Mouse (Mus musculus): ENCODE data around the gene Thap8. TPM values are rescaled to one million over a fixed set of nuclear protein-coding genes. Genes with fewer than 3 reads are reported as not detected.
A peak's percentile ranks its signal among the peaks of the same experiment; 100 is the strongest.

Gene Thap8
- polyA plus RNA-seq, 1 experiment from 2014 or later: 0.26 TPM

GRCm38 (mm10) chr7:30282740-30283139, 2.8 kb downstream of the Thap8 start:
- 72% methylated on average over 7 of the region's 7 CpGs for WGBS
- Histone ChIP-seq H3K4me2 (no peak overlapping the region), H3K9ac (no peak overlapping the region), H3K4me1 (ENCODE audit: insufficient read depth) (peaks cover 4% of the 10 kb centered on the region; the same call in 1 of the 2 replicates), H3K4me3 (ENCODE audit: low read depth, low read length) (no peak overlapping the region), H3K9me3 (ENCODE audit: low read depth, low read length) (no peaks in the 10 kb centered on the region), H3K27ac (ENCODE audit: low read depth) (no peak overlapping the region), H3K27me3 (ENCODE audit: insufficient read depth, low read length) (no peaks in the 10 kb centered on the region), H3K36me3 (ENCODE audit: insufficient read depth) (no peaks in the 10 kb centered on the region)
- TF ChIP-seq CTCF (IDR thresholded peaks at IDR 0.05; ENCODE audit: low read depth): no peak
- DNase-seq (no peak), ATAC-seq (ENCODE audit: insufficient read depth) (no peak)

- H3K27ac ChIP-seq (ENCODE audit: low read depth): no peak overlapping the region
- no peak for TF ChIP-seq CTCF (IDR thresholded peaks at IDR 0.05; ENCODE audit: low read depth)
- WGBS: 54% methylated on average over 8 of the region's 8 CpGs
- ATAC-seq (ENCODE audit: insufficient read depth) (no peak), DNase-seq (peak; percentile 37)
- H3K4me2 ChIP-seq: no peak overlapping the region
- no peaks in the 10 kb centered on the region for H3K36me3 ChIP-seq (ENCODE audit: insufficient read depth)
- no peak overlapping the region for H3K9ac ChIP-seq
- H3K4me3 ChIP-seq (ENCODE audit: low read depth, low read length): no peak overlapping the region
- peaks cover 5% of the 10 kb centered on the region; the same call in 1 of the 2 replicates for H3K4me1 ChIP-seq (ENCODE audit: insufficient read depth)
- no peaks in the 10 kb centered on the region for H3K9me3 ChIP-seq (ENCODE audit: low read depth, low read length)
- no peaks in the 10 kb centered on the region for H3K27me3 ChIP-seq (ENCODE audit: insufficient read depth, low read length)
Observed at GRCm38 (mm10) chr7:30286701-30287410, 7.0 kb downstream of the Thap8 start.

GRCm38 (mm10) chr7:30288046-30288445, 8.2 kb downstream of the Thap8 start:
- no peaks in the 10 kb centered on the region for H3K9me3 ChIP-seq (ENCODE audit: low read depth, low read length)
- WGBS: 62% methylated on average over 6 of the region's 6 CpGs
- TF ChIP-seq CTCF (IDR thresholded peaks at IDR 0.05; ENCODE audit: low read depth): no peak

GRCm38 (mm10) chr7:30289071-30289713, 9.3 kb downstream of the Thap8 start:
- DNase-seq: no peak
- no peaks in the 10 kb centered on the region for H3K9me3 ChIP-seq (ENCODE audit: low read depth, low read length)
- peaks cover 5% of the 10 kb centered on the region; the same call in 1 of the 2 replicates for H3K4me1 ChIP-seq (ENCODE audit: insufficient read depth)
- H3K9ac ChIP-seq: no peak overlapping the region
- ATAC-seq (ENCODE audit: insufficient read depth): no peak
- WGBS: 61% methylated on average over 7 of the region's 7 CpGs
- TF ChIP-seq CTCF (IDR thresholded peaks at IDR 0.05; ENCODE audit: low read depth): no peak
- H3K4me2 ChIP-seq: no peak overlapping the region
- H3K36me3 ChIP-seq (ENCODE audit: insufficient read depth): 0 out of 2 replicates have a peak, but pooled peaks cover 3% of the 10 kb centered on the region
- H3K4me3 ChIP-seq (ENCODE audit: low read depth, low read length): no peak overlapping the region
- H3K27ac ChIP-seq (ENCODE audit: low read depth): no peak overlapping the region
- no peaks in the 10 kb centered on the region for H3K27me3 ChIP-seq (ENCODE audit: insufficient read depth, low read length)

More at GRCm38 (mm10) chr7:30288046-30288445, 8.2 kb downstream of the Thap8 start:
- Histone ChIP-seq H3K4me2 (no peak overlapping the region), H3K9ac (no peak overlapping the region), H3K27me3 (ENCODE audit: insufficient read depth, low read length) (no peaks in the 10 kb centered on the region), H3K36me3 (ENCODE audit: insufficient read depth) (no peaks in the 10 kb centered on the region), H3K27ac (ENCODE audit: low read depth) (no peak overlapping the region), H3K4me3 (ENCODE audit: low read depth, low read length) (no peak overlapping the region), H3K4me1 (ENCODE audit: insufficient read depth) (peaks cover 5% of the 10 kb centered on the region; the same call in 1 of the 2 replicates)
- ATAC-seq (ENCODE audit: insufficient read depth) (no peak), DNase-seq (no peak)

- H3K27me3 ChIP-seq (ENCODE audit: insufficient read depth, low read length): no peaks in the 10 kb centered on the region
- no peak overlapping the region for H3K4me2 ChIP-seq
- WGBS: 45% methylated on average over 10 of the region's 10 CpGs
- no peaks in the 10 kb centered on the region for H3K9me3 ChIP-seq (ENCODE audit: low read depth, low read length)
- DNase-seq (peak; percentile 13), ATAC-seq (ENCODE audit: insufficient read depth) (0 out of 2 replicates have a peak, but pooled peaks have one; percentile 25)
- no peak overlapping the region for H3K27ac ChIP-seq (ENCODE audit: low read depth)
- H3K4me1 ChIP-seq (ENCODE audit: insufficient read depth): peaks cover 5% of the 10 kb centered on the region; the same call in 1 of the 2 replicates
- H3K36me3 ChIP-seq (ENCODE audit: insufficient read depth): 0 out of 2 replicates have a peak, but pooled peaks cover 4% of the 10 kb centered on the region
- no peak overlapping the region for H3K9ac ChIP-seq
- TF ChIP-seq CTCF (IDR thresholded peaks at IDR 0.05; ENCODE audit: low read depth): no peak
- H3K4me3 ChIP-seq (ENCODE audit: low read depth, low read length): no peak overlapping the region
Observed at GRCm38 (mm10) chr7:30289714-30290399, 10.0 kb downstream of the Thap8 start.

- TF ChIP-seq CTCF (IDR thresholded peaks at IDR 0.05; ENCODE audit: low read depth): no peak
- ATAC-seq (ENCODE audit: insufficient read depth) (peak; percentile 80), DNase-seq (peak; percentile 86)
- Histone ChIP-seq H3K36me3 (ENCODE audit: insufficient read depth) (peaks cover 13% of the 10 kb centered on the region; the same call in 1 of the 2 replicates), H3K27ac (ENCODE audit: low read depth) (peak within 1 kb of the TSS; percentile 38), H3K27me3 (ENCODE audit: insufficient read depth, low read length) (no peaks in the 10 kb centered on the region), H3K9me3 (ENCODE audit: low read depth, low read length) (no peaks in the 10 kb centered on the region), H3K4me1 (ENCODE audit: insufficient read depth) (peaks cover 5% of the 10 kb centered on the region; the same call in 1 of the 2 replicates), H3K4me3 (ENCODE audit: low read depth, low read length) (peak within 1 kb of the TSS; percentile 60), H3K9ac (peak within 1 kb of the TSS; percentile 70), H3K4me2 (peak within 1 kb of the TSS; percentile 68)
- 6% methylated on average over 35 of the region's 35 CpGs for WGBS
Observed at GRCm38 (mm10) chr7:30291215-30292131, 11.6 kb downstream of the Thap8 start, which contains the start of gene Clip3. Gene Clip3 (plus strand): TSS chr7:30291728.
